Mouse (Mus musculus) MEL (cell line): ENCODE results near the gene Sema6d. TPM values are rescaled to one million over a fixed set of nuclear protein-coding genes. Genes with fewer than 3 reads are reported as not detected.

ENCODE experiments used
- DNase-seq: peaks from one replicate; pipeline ENCODE4 v3.0.0; 2011; ENCODE audit warnings: low read depth, low spot score
- H3K27ac ChIP-seq: 2 replicates; pipeline ENCODE4 v1.5.1; 2012; ENCODE audit warnings: low read depth, mild to moderate bottlenecking, control low read depth, low read length, moderate library complexity; ENCODE audit not compliant: control insufficient read depth
- H3K27me3 ChIP-seq, 2 experiments: fragments of 150-350 bp in 1 of 2; sonication (generic) in 1 of 2; 2 replicates each; pipeline ENCODE4 v1.6.1; 2012; ENCODE audit warnings: low read length in 2 of 2, mild to moderate bottlenecking in 2 of 2, improper control_type of control experiment in 1 of 2, moderate library complexity in 1 of 2; ENCODE audit not compliant: insufficient read depth in 2 of 2, control insufficient read depth in 1 of 2
- H3K36me3 ChIP-seq, 2 experiments: 2 replicates each; pipeline ENCODE4 v1.6.1; 2012 to 2014; ENCODE audit warnings: low read length in 2 of 2, improper control_type of control experiment in 1 of 2, inconsistent platforms in 1 of 2, mild to moderate bottlenecking in 1 of 2; ENCODE audit not compliant: insufficient read depth in 2 of 2, control insufficient read depth in 1 of 2
- H3K4me1 ChIP-seq, 2 experiments: fragments of 150-350 bp in 1 of 2; sonication (generic) in 1 of 2; 2 replicates each; pipeline ENCODE4 v1.6.1; 2012; ENCODE audit warnings: low read length in 2 of 2, improper control_type of control experiment in 1 of 2, mild to moderate bottlenecking in 1 of 2; ENCODE audit not compliant: insufficient read depth in 2 of 2, control insufficient read depth in 1 of 2
- H3K4me3 ChIP-seq, 2 experiments: fragments of 150-350 bp in 1 of 2; sonication (generic) in 1 of 2; 2 replicates each; pipeline ENCODE4 v1.5.1; 2012; ENCODE audit warnings: low read depth in 2 of 2, low read length in 2 of 2, mild to moderate bottlenecking in 2 of 2, moderate library complexity in 2 of 2, control low read depth in 1 of 2, improper control_type of control experiment in 1 of 2; ENCODE audit not compliant: control insufficient read depth in 1 of 2, insufficient read depth in 1 of 2
- H3K79me2 ChIP-seq: 2 replicates; pipeline ENCODE4 v1.6.1; 2012; ENCODE audit warnings: mild to moderate bottlenecking, low read length, moderate library complexity; ENCODE audit not compliant: control insufficient read depth, poor library complexity, insufficient read depth
- H3K9ac ChIP-seq: 2 replicates; pipeline ENCODE4 v1.6.1; 2012; ENCODE audit warnings: low read depth, mild to moderate bottlenecking, control low read depth, low read length, moderate library complexity; ENCODE audit not compliant: control insufficient read depth, poor library complexity, severe bottlenecking
- H3K9me3 ChIP-seq: fragments of 150-350 bp; sonication (generic); replicated peaks from 2 replicates; pipeline ENCODE4 v1.6.1; 2012; ENCODE audit warnings: mild to moderate bottlenecking, low read length, improper control_type of control experiment, moderate library complexity; ENCODE audit not compliant: insufficient read depth
- BHLHE40 ChIP-seq: IDR thresholded peaks from 2 replicates; pipeline ENCODE4 v1.6.1; 2012; ENCODE audit warnings: low read depth, mild to moderate bottlenecking, inconsistent platforms, low read length, improper control_type of control experiment, borderline replicate concordance
- CHD1 ChIP-seq: IDR thresholded peaks from 2 replicates; pipeline ENCODE4 v1.6.1; 2012; ENCODE audit warnings: low read depth, mild to moderate bottlenecking, inconsistent platforms, low read length, improper control_type of control experiment
- CHD2 ChIP-seq: IDR thresholded peaks from 2 replicates; pipeline ENCODE4 v1.6.1; 2011; ENCODE audit warnings: low read length, improper control_type of control experiment
- EP300 ChIP-seq, 2 experiments: IDR thresholded peaks; 2 replicates each; pipeline ENCODE4 v1.6.1; 2011; ENCODE audit warnings: improper control_type of control experiment in 2 of 2, low read length in 2 of 2, low read depth in 1 of 2, mild to moderate bottlenecking in 1 of 2
- GABPA ChIP-seq: IDR thresholded peaks from 2 replicates; pipeline ENCODE4 v1.6.1; 2012; ENCODE audit warnings: low read depth, mild to moderate bottlenecking, inconsistent platforms, low read length, improper control_type of control experiment, moderate library complexity
- KAT2A ChIP-seq: conservative IDR thresholded peaks from 2 replicates; pipeline ENCODE4 v1.6.1; 2012; ENCODE audit warnings: low read depth, low read length, improper control_type of control experiment, inconsistent platforms
- MAFK ChIP-seq: IDR thresholded peaks from 2 replicates; pipeline ENCODE4 v1.6.1; 2011; ENCODE audit warnings: low read depth, mild to moderate bottlenecking, low read length, improper control_type of control experiment, borderline replicate concordance
- MAX ChIP-seq: IDR thresholded peaks from 2 replicates; pipeline ENCODE4 v1.6.1; 2011; ENCODE audit warnings: low read length, improper control_type of control experiment
- MAZ ChIP-seq: IDR thresholded peaks from 2 replicates; pipeline ENCODE4 v1.6.1; 2012; ENCODE audit warnings: low read depth, mild to moderate bottlenecking, inconsistent platforms, low read length, improper control_type of control experiment
- MEF2A ChIP-seq: IDR thresholded peaks from 2 replicates; pipeline ENCODE4 v1.6.1; 2014; ENCODE audit warnings: low read depth, mild to moderate bottlenecking, inconsistent platforms, low read length, improper control_type of control experiment; ENCODE audit not compliant: poor library complexity, insufficient replicate concordance, severe bottlenecking; ENCODE audit errors: extremely low read depth
- MXI1 ChIP-seq: IDR thresholded peaks from 2 replicates; pipeline ENCODE4 v1.6.1; 2011; ENCODE audit warnings: mild to moderate bottlenecking, low read depth, low read length, improper control_type of control experiment
- MYB ChIP-seq: IDR thresholded peaks from 2 replicates; pipeline ENCODE4 v1.6.1; 2011; ENCODE audit warnings: mild to moderate bottlenecking, low read depth, low read length, improper control_type of control experiment
- MYC ChIP-seq: IDR thresholded peaks from 2 replicates; pipeline ENCODE4 v1.6.1; 2011; ENCODE audit warnings: low read depth, mild to moderate bottlenecking, low read length, improper control_type of control experiment, moderate library complexity
- NELFE ChIP-seq: IDR thresholded peaks from 2 replicates; pipeline ENCODE4 v1.6.1; 2011; ENCODE audit warnings: low read depth, low read length, improper control_type of control experiment
- NRF1 ChIP-seq: IDR thresholded peaks from 2 replicates; pipeline ENCODE4 v1.6.1; 2014; ENCODE audit warnings: low read depth, mild to moderate bottlenecking, inconsistent platforms, low read length, improper control_type of control experiment, moderate library complexity; ENCODE audit not compliant: poor library complexity, insufficient read depth, severe bottlenecking
- POLR2A ChIP-seq, 2 experiments: IDR thresholded peaks; 2 replicates each; pipeline ENCODE4 v1.6.1; 2011 to 2012; ENCODE audit warnings: low read length in 2 of 2, mild to moderate bottlenecking in 2 of 2, control low read depth in 1 of 2, improper control_type of control experiment in 1 of 2, low read depth in 1 of 2, moderate library complexity in 1 of 2; ENCODE audit not compliant: control insufficient read depth in 1 of 2, insufficient read depth in 1 of 2, poor library complexity in 1 of 2
- POLR2AphosphoS2 ChIP-seq: IDR thresholded peaks from 2 replicates; pipeline ENCODE4 v1.6.1; 2011; ENCODE audit warnings: low read length, improper control_type of control experiment
- SIN3A ChIP-seq: IDR thresholded peaks from 2 replicates; pipeline ENCODE4 v1.6.1; 2012; ENCODE audit warnings: low read length, improper control_type of control experiment, inconsistent platforms
- TBP ChIP-seq: IDR thresholded peaks from 2 replicates; pipeline ENCODE4 v1.8.0; 2011; ENCODE audit warnings: low read depth, low read length, improper control_type of control experiment
- TCF12 ChIP-seq: IDR thresholded peaks from 2 replicates; pipeline ENCODE4 v1.6.1; 2014; ENCODE audit warnings: low read depth, mild to moderate bottlenecking, inconsistent platforms, low read length, improper control_type of control experiment, moderate library complexity
- UBTF ChIP-seq: IDR thresholded peaks from 2 replicates; pipeline ENCODE4 v1.6.1; 2012; ENCODE audit warnings: low read depth, mild to moderate bottlenecking, inconsistent platforms, low read length, improper control_type of control experiment, moderate library complexity, borderline replicate concordance; ENCODE audit not compliant: insufficient read depth
- USF1 ChIP-seq: IDR thresholded peaks from 2 replicates; pipeline ENCODE4 v1.6.1; 2014; ENCODE audit warnings: low read depth, mild to moderate bottlenecking, inconsistent platforms, low read length, improper control_type of control experiment, moderate library complexity
- ZNF384 ChIP-seq: IDR thresholded peaks from 2 replicates; pipeline ENCODE4 v1.6.1; 2012; ENCODE audit warnings: low read depth, mild to moderate bottlenecking, inconsistent platforms, low read length, improper control_type of control experiment
- polyA plus RNA-seq, 2 experiments: library from polyadenylated mRNA; stranded (reverse) in 1 of 2; unstranded in 1 of 2; fragments of >175 nt in 1 of 2; fragments of >200 nt in 1 of 2; gene quantifications; 2 replicates each; pipeline versions ENCODE4 v1.2.1 to v1.2.4; 2012; ENCODE audit warnings: low replicate concordance in 2 of 2, low read depth in 1 of 2; ENCODE audit not compliant: insufficient read length in 2 of 2, insufficient read depth in 1 of 2, missing spikeins in 1 of 2
- total RNA-seq: library from RNA; depleted of rRNA; stranded (reverse); fragments of 300-350 nt; gene quantifications from 2 replicates; pipeline ENCODE4 v1.2.3, GENCODE M21; 2012

The Sema6d gene
- total and polyA plus RNA-seq, 3 experiments = not detected

DNA sequence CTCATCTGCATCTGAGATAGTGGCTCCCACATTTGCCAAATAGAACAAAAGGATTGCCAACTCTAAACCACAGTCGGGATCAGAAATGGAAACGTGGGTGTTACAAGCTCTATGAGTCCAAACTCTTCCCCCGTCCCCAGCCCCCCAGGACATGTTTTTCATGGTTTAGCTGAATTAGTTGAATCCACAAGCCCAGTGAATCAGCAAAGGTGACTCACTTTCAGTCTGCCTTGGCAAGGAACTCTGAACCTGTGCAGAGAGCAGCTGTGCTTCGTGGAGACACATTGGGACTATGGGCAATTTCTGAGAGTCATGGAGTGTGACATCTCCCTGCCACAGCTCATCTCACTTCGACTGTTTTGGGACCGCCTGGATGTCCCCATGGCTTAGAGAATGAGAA, 419.7 kb downstream of the Sema6d start:
- no peak for TF ChIP-seq BHLHE40
- no peak for TF ChIP-seq GABPA
- TF ChIP-seq NRF1 = no peak
- no peak for TF ChIP-seq CHD2
- no peak for TF ChIP-seq NELFE
- TF ChIP-seq TBP = no peak
- TF ChIP-seq KAT2A = no peak
- TF ChIP-seq MAFK = no peak
- TF ChIP-seq MXI1 = no peak
- TF ChIP-seq USF1 = no peak
- no peak for TF ChIP-seq MAX

DNA sequence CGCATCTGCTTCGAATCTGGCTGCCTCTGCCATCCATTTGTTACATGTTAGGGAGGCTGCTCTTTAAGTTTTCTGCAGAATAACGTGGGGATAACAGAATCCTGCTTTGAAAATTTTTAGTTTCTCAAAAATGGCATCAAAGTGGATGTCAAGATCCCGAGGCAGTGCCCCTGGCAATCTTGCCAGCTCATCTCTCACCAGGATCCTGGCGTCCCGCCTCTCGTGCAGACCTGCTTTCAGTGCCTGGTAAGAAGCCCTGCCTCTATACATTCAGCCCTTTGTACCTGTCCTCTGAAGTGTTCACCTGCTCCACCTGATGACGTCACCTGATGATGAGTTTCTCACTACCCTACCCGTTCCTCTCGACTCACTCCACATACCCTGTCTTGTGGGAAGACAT, 422.1 kb downstream of the Sema6d start:
- DNase-seq = no peak
- no peak overlapping the region for H3K27ac ChIP-seq
- no peaks in the 10 kb centered on the region for H3K4me1 ChIP-seq
- TF ChIP-seq MYB (no peak), CHD1 (no peak), NRF1 (no peak)
- H3K4me3 ChIP-seq = no peak overlapping the region
- no peaks in the 10 kb centered on the region for H3K36me3 ChIP-seq
- H3K27me3 ChIP-seq = no peaks in the 10 kb centered on the region
- no peaks in the 10 kb centered on the region for H3K79me2 ChIP-seq
- no peak overlapping the region for H3K9ac ChIP-seq
- no peaks in the 10 kb centered on the region for H3K9me3 ChIP-seq

More for the DNA sequence above, 419.7 kb downstream of the Sema6d start:
- Histone ChIP-seq H3K27ac (no peak overlapping the region), H3K9me3 (no peaks in the 10 kb centered on the region), H3K9ac (no peak overlapping the region), H3K27me3 (no peaks in the 10 kb centered on the region), H3K36me3 (no peaks in the 10 kb centered on the region), H3K4me3 (no peak overlapping the region), H3K79me2 (no peaks in the 10 kb centered on the region), H3K4me1 (no peaks in the 10 kb centered on the region)
- no peak for DNase-seq

DNA sequence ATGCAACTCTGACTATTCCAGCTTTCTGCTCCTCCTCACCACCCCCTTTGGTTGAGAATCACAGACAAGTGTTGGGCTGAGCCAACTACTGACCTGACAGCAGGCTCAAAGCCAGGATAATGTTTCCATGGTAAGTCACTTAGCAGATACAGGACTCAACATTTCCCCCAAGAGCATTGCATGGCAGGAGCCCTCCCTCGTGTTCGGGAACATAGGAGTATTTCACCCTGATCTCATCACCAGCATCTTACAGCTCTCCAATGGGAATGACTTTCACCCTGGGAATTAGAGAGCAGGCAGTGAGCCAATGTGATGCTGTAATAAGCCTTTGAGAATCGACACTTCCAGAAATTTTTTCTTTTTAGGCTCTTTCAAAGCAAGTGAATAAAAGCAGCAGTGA, 432.7 kb downstream of the Sema6d start:
- Histone ChIP-seq H3K27ac (no peak overlapping the region), H3K9ac (no peak overlapping the region)
- TF ChIP-seq NELFE = no peak
- TF ChIP-seq POLR2A (IDR thresholded peaks at IDR 0.05; ENCODE audit: control insufficient read depth in 1 of 2, insufficient read depth in 1 of 2, low read depth in 1 of 2, low read length in 2 of 2, poor library complexity in 1 of 2) = no peak
- TF ChIP-seq MAFK = no peak
- TF ChIP-seq MEF2A = no peak
- TF ChIP-seq CHD2 = no peak
- TF ChIP-seq BHLHE40 = no peak
- TF ChIP-seq EP300 (IDR thresholded peaks at IDR 0.05; ENCODE audit: low read depth in 1 of 2, low read length in 2 of 2) = no peak
- TF ChIP-seq UBTF = no peak
- TF ChIP-seq MYC = no peak
- TF ChIP-seq POLR2AphosphoS2 = no peak
- no peak for TF ChIP-seq ZNF384
- no peak for TF ChIP-seq MAX
- no peak for TF ChIP-seq TCF12
- TF ChIP-seq SIN3A = no peak
- TF ChIP-seq GABPA = no peak
- no peak for TF ChIP-seq CHD1
- TF ChIP-seq USF1 = no peak
- no peak for TF ChIP-seq MYB
- no peak for TF ChIP-seq MAZ
- no peak for TF ChIP-seq TBP
- TF ChIP-seq, all 39 proteins: peak for 0
- H3K36me3 ChIP-seq = no peaks in the 10 kb centered on the region
- H3K27me3 ChIP-seq = no peaks in the 10 kb centered on the region
- DNase-seq = no peak
- H3K4me3 ChIP-seq = no peak overlapping the region
- H3K9me3 ChIP-seq = no peaks in the 10 kb centered on the region
- H3K4me1 ChIP-seq = no peaks in the 10 kb centered on the region
- H3K79me2 ChIP-seq = no peaks in the 10 kb centered on the region
